Mouse (Mus musculus): ENCODE measurements at regions not wholly inside any gene's neighbourhood (a gene's known extent, or its start where the extent isn't known, plus 50 kb on each side); places are given as distances from the start of the nearest gene placed in this dataset.

- Histone ChIP-seq H3K27ac (replicated peaks) (no peak overlapping the region), H3K36me3 (no peaks in the 10 kb centered on the region), H3K4me1 (0 out of 2 replicates have a peak, but pooled peaks cover 3% of the 10 kb centered on the region), H3K4me2 (replicated peaks) (no peak overlapping the region), H3K9me3 (no peaks in the 10 kb centered on the region), H3K27me3 (no peaks in the 10 kb centered on the region), H3K4me3 (no peak overlapping the region), H3K9ac (replicated peaks) (no peak overlapping the region)
- peak; percentile 87 for ATAC-seq (ENCODE audit: low FRiP score, low read depth)
- 13% methylated on average over 2 of the region's 2 CpGs for WGBS
These were observed 1223.0 kb downstream of the Dnajb9 start for GRCm38 (mm10) chr12:42987018-42987606.

GRCm38 (mm10) chr12:42986505-42986904 is 1223.6 kb downstream of the Dnajb9 start:
- WGBS, result 12% methylated on average over 1 of the region's 1 CpGs
- H3K9ac ChIP-seq (replicated peaks), result no peak overlapping the region
- H3K4me2 ChIP-seq (replicated peaks), result no peak overlapping the region
- no peak overlapping the region for H3K4me3 ChIP-seq
- 0 out of 2 replicates have a peak, but pooled peaks cover 3% of the 10 kb centered on the region for H3K4me1 ChIP-seq
- H3K9me3 ChIP-seq, result no peaks in the 10 kb centered on the region
- H3K27ac ChIP-seq (replicated peaks), result peak overlapping the region; percentile 54
- H3K27me3 ChIP-seq, result no peaks in the 10 kb centered on the region
- peak; percentile 79 for ATAC-seq (ENCODE audit: low FRiP score, low read depth)
- no peaks in the 10 kb centered on the region for H3K36me3 ChIP-seq

- WGBS, result 32% methylated on average over 1 of the region's 1 CpGs
These were observed 1224.0 kb downstream of the Dnajb9 start for GRCm38 (mm10) chr12:42986096-42986495.

GRCm38 (mm10) chr12:42978828-42979227 is 1231.3 kb downstream of the Dnajb9 start:
- no peak for ATAC-seq (ENCODE audit: low FRiP score, low read depth)

More at GRCm38 (mm10) chr12:42986096-42986495, 1224.0 kb downstream of the Dnajb9 start:
- Histone ChIP-seq H3K27me3 (no peaks in the 10 kb centered on the region), H3K4me3 (no peak overlapping the region), H3K4me2 (replicated peaks) (no peak overlapping the region), H3K9me3 (no peaks in the 10 kb centered on the region), H3K4me1 (0 out of 2 replicates have a peak, but pooled peaks cover 3% of the 10 kb centered on the region), H3K27ac (replicated peaks) (peak overlapping the region; percentile 54), H3K9ac (replicated peaks) (no peak overlapping the region), H3K36me3 (no peaks in the 10 kb centered on the region)
- ATAC-seq (ENCODE audit: low FRiP score, low read depth), result peak; percentile 48

DNA sequence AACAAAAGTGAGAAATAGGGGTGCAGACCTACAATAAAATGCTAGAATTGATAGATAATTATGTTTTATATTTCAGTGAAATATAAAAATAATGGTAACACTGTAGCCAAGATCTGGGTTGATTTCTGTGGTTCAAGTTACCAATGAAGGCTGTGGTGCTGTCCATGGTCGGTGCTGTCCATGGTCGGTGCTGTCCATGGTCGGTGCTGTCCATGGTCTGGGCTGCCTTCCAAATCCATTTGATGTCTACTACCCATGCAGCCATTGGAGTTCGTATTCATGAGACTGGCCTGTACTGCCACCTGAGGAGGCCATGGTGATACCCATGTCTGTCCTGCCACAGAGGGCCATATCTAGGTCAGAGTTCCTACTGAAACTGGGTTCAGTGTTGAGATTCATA is 1237.4 kb downstream of the Dnajb9 start:
- Histone ChIP-seq H3K4me1 (no peaks in the 10 kb centered on the region), H3K9me3 (no peaks in the 10 kb centered on the region), H3K36me3 (no peaks in the 10 kb centered on the region), H3K27me3 (no peaks in the 10 kb centered on the region), H3K4me3 (no peak overlapping the region), H3K27ac (replicated peaks) (no peak overlapping the region), H3K4me2 (replicated peaks) (no peak overlapping the region), H3K9ac (replicated peaks) (no peak overlapping the region)
- 86% methylated on average over 4 of the region's 4 CpGs for WGBS
- ATAC-seq (ENCODE audit: low FRiP score, low read depth), result no peak

More at GRCm38 (mm10) chr12:42978828-42979227, 1231.3 kb downstream of the Dnajb9 start:
- Histone ChIP-seq H3K36me3 (no peaks in the 10 kb centered on the region), H3K4me2 (replicated peaks) (no peak overlapping the region), H3K9me3 (no peaks in the 10 kb centered on the region), H3K27me3 (no peaks in the 10 kb centered on the region), H3K9ac (replicated peaks) (no peak overlapping the region), H3K4me3 (no peak overlapping the region), H3K4me1 (no peaks in the 10 kb centered on the region), H3K27ac (replicated peaks) (no peak overlapping the region)
- 84% methylated on average over 3 of the region's 3 CpGs for WGBS

GRCm38 (mm10) chr12:42961535-42961934 is 1248.6 kb downstream of the Dnajb9 start:
- 89% methylated on average over 2 of the region's 2 CpGs for WGBS
- Histone ChIP-seq H3K27me3 (no peaks in the 10 kb centered on the region), H3K4me1 (no peaks in the 10 kb centered on the region), H3K9me3 (no peaks in the 10 kb centered on the region), H3K36me3 (no peaks in the 10 kb centered on the region), H3K27ac (replicated peaks) (no peak overlapping the region), H3K9ac (replicated peaks) (no peak overlapping the region), H3K4me2 (replicated peaks) (no peak overlapping the region), H3K4me3 (no peak overlapping the region)
- no peak for ATAC-seq (ENCODE audit: low FRiP score, low read depth)

GRCm38 (mm10) chr12:42947961-42948360 is 1262.2 kb downstream of the Dnajb9 start:
- H3K9ac ChIP-seq (replicated peaks), result no peak overlapping the region
- no peak overlapping the region for H3K4me3 ChIP-seq
- 95% methylated on average over 2 of the region's 2 CpGs for WGBS
- no peaks in the 10 kb centered on the region for H3K27me3 ChIP-seq
- H3K9me3 ChIP-seq, result no peaks in the 10 kb centered on the region
- H3K4me1 ChIP-seq, result no peaks in the 10 kb centered on the region
- no peak overlapping the region for H3K4me2 ChIP-seq (replicated peaks)
- no peaks in the 10 kb centered on the region for H3K36me3 ChIP-seq
- ATAC-seq (ENCODE audit: low FRiP score, low read depth), result no peak
- H3K27ac ChIP-seq (replicated peaks), result no peak overlapping the region

- no peak overlapping the region for H3K9ac ChIP-seq (replicated peaks)
- H3K36me3 ChIP-seq, result no peaks in the 10 kb centered on the region
- WGBS, result 81% methylated on average over 2 of the region's 2 CpGs
- no peak overlapping the region for H3K4me3 ChIP-seq
- ATAC-seq (ENCODE audit: low FRiP score, low read depth), result no peak
- H3K27ac ChIP-seq (replicated peaks), result no peak overlapping the region
- no peaks in the 10 kb centered on the region for H3K9me3 ChIP-seq
- H3K4me2 ChIP-seq (replicated peaks), result no peak overlapping the region
- no peaks in the 10 kb centered on the region for H3K4me1 ChIP-seq
- no peaks in the 10 kb centered on the region for H3K27me3 ChIP-seq
These were observed 1295.8 kb downstream of the Dnajb9 start for GRCm38 (mm10) chr12:42914374-42914773.

Data from midbrain, embryonic 12.5 days (tissue).